Mouse (Mus musculus) olfactory bulb, adult 2 months (tissue): ENCODE results near the gene Rab27a.

Source experiments
- CTCF ChIP-seq: fragments of 200-500 bp; IDR thresholded peaks from 2 replicates; pipeline ENCODE4 v1.5.1; 2012; ENCODE audit warnings: low read depth, mild to moderate bottlenecking, low read length, moderate library complexity; ENCODE audit not compliant: insufficient read depth
- POLR2A ChIP-seq: fragments of 200-500 bp; IDR thresholded peaks from 2 replicates; pipeline ENCODE4 v1.6.1; 2012; ENCODE audit warnings: mild to moderate bottlenecking, low read depth, low read length, moderate library complexity; ENCODE audit not compliant: insufficient read depth

DNA sequence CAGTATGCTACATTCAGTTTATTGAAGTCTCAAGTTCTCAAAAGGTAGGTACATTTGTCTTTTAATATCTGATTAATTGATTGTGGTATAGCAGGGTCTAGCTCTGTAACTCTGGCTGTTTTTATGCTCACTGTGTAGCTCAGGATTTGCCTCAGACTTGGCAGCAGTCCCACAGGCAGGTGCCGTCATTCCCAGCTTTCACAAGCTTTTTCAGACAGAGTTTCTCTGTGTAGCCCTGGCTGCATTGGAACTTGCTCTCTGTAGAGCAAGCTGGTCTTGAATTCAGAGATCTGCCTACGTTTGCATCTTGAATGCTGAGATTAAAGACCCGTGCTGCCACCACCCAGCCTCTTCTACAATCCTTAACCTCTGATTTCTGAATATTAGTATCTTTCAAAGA, 42.5 kb upstream of the Rab27a start:
- no peak for TF ChIP-seq CTCF
- no peak for TF ChIP-seq POLR2A
